Mouse (Mus musculus) liver, embryonic 15.5 days (tissue): ENCODE data around the gene Vps37c. TPM values are rescaled to one million over a fixed set of nuclear protein-coding genes. Genes with fewer than 3 reads are reported as not detected.

ENCODE experiments used
- ATAC-seq: fragments of 200-750 bp; cut with Nextera tagmentation; 2 replicates; pipeline ENCODE4 v1.8.0; 2017; ENCODE audit warnings: moderate number of reproducible peaks, mild to moderate bottlenecking, moderate library complexity; ENCODE audit not compliant: insufficient read depth
- H3K27ac ChIP-seq: fragments of 300-500 bp; sonication (generic); replicated peaks from 2 replicates; pipeline ENCODE4 v1.5.1; 2015; ENCODE audit warnings: mild to moderate bottlenecking, inconsistent platforms
- H3K27me3 ChIP-seq: fragments of 300-500 bp; sonication (generic); 2 replicates; pipeline ENCODE4 v1.6.1; 2015; ENCODE audit warnings: mild to moderate bottlenecking, inconsistent platforms
- H3K36me3 ChIP-seq: fragments of 300-500 bp; sonication (generic); replicated peaks from 2 replicates; pipeline ENCODE4 v1.6.1; 2015; ENCODE audit warnings: moderate library complexity, mild to moderate bottlenecking, inconsistent platforms
- H3K4me1 ChIP-seq: fragments of 300-500 bp; sonication (generic); replicated peaks from 2 replicates; pipeline ENCODE4 v1.6.1; 2015; ENCODE audit warnings: inconsistent platforms
- H3K4me2 ChIP-seq: fragments of 300-500 bp; sonication (generic); 2 replicates; pipeline ENCODE4 v1.6.1; 2015; ENCODE audit warnings: moderate library complexity, mild to moderate bottlenecking, inconsistent platforms
- H3K4me3 ChIP-seq: fragments of 300-500 bp; sonication (generic); replicated peaks from 2 replicates; pipeline ENCODE4 v1.5.1; 2015; ENCODE audit warnings: mild to moderate bottlenecking, inconsistent platforms
- H3K9ac ChIP-seq: fragments of 300-500 bp; sonication (generic); 2 replicates; pipeline ENCODE4 v1.6.1; 2015; ENCODE audit warnings: moderate library complexity, mild to moderate bottlenecking, inconsistent platforms
- H3K9me3 ChIP-seq: fragments of 300-500 bp; sonication (generic); replicated peaks from 2 replicates; pipeline ENCODE4 v1.6.1; 2016; ENCODE audit warnings: inconsistent platforms
- WGBS: fragments of 180-500 bp; shearing (Covaris S2); methylation state at CpG from one replicate; pipeline ENCODE4 v1.1.7; 2015; ENCODE audit warnings: mixed read lengths; ENCODE audit not compliant: insufficient replicate concordance; 5-methylcytosine and 5-hydroxymethylcytosine counted together
- polyA plus RNA-seq: library from polyadenylated mRNA; unstranded; fragments of >200 nt; fragmentation: Nextera tagmentation; extraction: Ambion mirVana; gene quantifications from 2 replicates; pipeline ENCODE4 v1.2.1, GENCODE M21; 2015

Vps37c gene
- polyA plus RNA-seq, 1 experiment from 2014 or later, result 11.4 TPM

- Histone ChIP-seq H3K4me2 (no peak overlapping the region), H3K4me3 (no peak overlapping the region), H3K36me3 (no peaks in the 10 kb centered on the region), H3K9ac (no peak overlapping the region), H3K4me1 (no peaks in the 10 kb centered on the region), H3K27ac (no peak overlapping the region), H3K9me3 (no peaks in the 10 kb centered on the region), H3K27me3 (no peaks in the 10 kb centered on the region)
- no peak for ATAC-seq
- WGBS, result 51% methylated on average over 10 of the region's 10 CpGs
These were observed 41.4 kb downstream of the Vps37c start for GRCm38 (mm10) chr19:10729889-10730288.

GRCm38 (mm10) chr19:10730469-10730868 lies 41.9 kb downstream of the Vps37c start:
- WGBS, result 53% methylated on average over 5 of the region's 5 CpGs
- H3K9me3 ChIP-seq, result no peaks in the 10 kb centered on the region
- H3K27ac ChIP-seq, result no peak overlapping the region
- no peak overlapping the region for H3K4me3 ChIP-seq
- no peaks in the 10 kb centered on the region for H3K36me3 ChIP-seq
- H3K9ac ChIP-seq, result no peak overlapping the region
- no peak for ATAC-seq
- no peaks in the 10 kb centered on the region for H3K27me3 ChIP-seq
- no peaks in the 10 kb centered on the region for H3K4me1 ChIP-seq
- no peak overlapping the region for H3K4me2 ChIP-seq

GRCm38 (mm10) chr19:10731975-10732374 lies 43.4 kb downstream of the Vps37c start:
- Histone ChIP-seq H3K9me3 (no peaks in the 10 kb centered on the region), H3K4me2 (no peak overlapping the region), H3K27me3 (no peaks in the 10 kb centered on the region), H3K9ac (no peak overlapping the region), H3K4me1 (no peaks in the 10 kb centered on the region), H3K27ac (no peak overlapping the region), H3K4me3 (no peak overlapping the region), H3K36me3 (no peaks in the 10 kb centered on the region)
- ATAC-seq, result no peak
- 73% methylated on average over 7 of the region's 7 CpGs for WGBS

GRCm38 (mm10) chr19:10732741-10733140 lies 44.2 kb downstream of the Vps37c start:
- 77% methylated on average over 7 of the region's 7 CpGs for WGBS
- Histone ChIP-seq H3K27me3 (no peaks in the 10 kb centered on the region), H3K4me3 (no peak overlapping the region), H3K27ac (no peak overlapping the region), H3K36me3 (no peaks in the 10 kb centered on the region), H3K9ac (no peak overlapping the region), H3K9me3 (no peaks in the 10 kb centered on the region), H3K4me2 (no peak overlapping the region), H3K4me1 (no peaks in the 10 kb centered on the region)
- ATAC-seq, result no peak

GRCm38 (mm10) chr19:10733501-10734127 lies 45.1 kb downstream of the Vps37c start:
- WGBS, result 62% methylated on average over 10 of the region's 10 CpGs
- Histone ChIP-seq H3K4me2 (no peak overlapping the region), H3K27ac (no peak overlapping the region), H3K9ac (no peak overlapping the region), H3K4me3 (no peak overlapping the region), H3K27me3 (no peaks in the 10 kb centered on the region), H3K9me3 (no peaks in the 10 kb centered on the region), H3K36me3 (no peaks in the 10 kb centered on the region), H3K4me1 (no peaks in the 10 kb centered on the region)
- no peak for ATAC-seq

GRCm38 (mm10) chr19:10734554-10734953 lies 46.0 kb downstream of the Vps37c start:
- no peaks in the 10 kb centered on the region for H3K4me1 ChIP-seq
- no peak overlapping the region for H3K4me3 ChIP-seq
- 68% methylated on average over 7 of the region's 7 CpGs for WGBS
- no peaks in the 10 kb centered on the region for H3K36me3 ChIP-seq
- no peaks in the 10 kb centered on the region for H3K9me3 ChIP-seq
- H3K4me2 ChIP-seq, result no peak overlapping the region
- no peaks in the 10 kb centered on the region for H3K27me3 ChIP-seq
- no peak overlapping the region for H3K27ac ChIP-seq
- no peak overlapping the region for H3K9ac ChIP-seq
- ATAC-seq, result no peak

GRCm38 (mm10) chr19:10735061-10735460 lies 46.5 kb downstream of the Vps37c start:
- H3K4me1 ChIP-seq, result no peaks in the 10 kb centered on the region
- no peaks in the 10 kb centered on the region for H3K36me3 ChIP-seq
- H3K27me3 ChIP-seq, result no peaks in the 10 kb centered on the region
- no peak for ATAC-seq
- no peak overlapping the region for H3K27ac ChIP-seq
- no peaks in the 10 kb centered on the region for H3K9me3 ChIP-seq
- H3K4me3 ChIP-seq, result no peak overlapping the region
- H3K9ac ChIP-seq, result no peak overlapping the region
- 67% methylated on average over 3 of the region's 3 CpGs for WGBS
- H3K4me2 ChIP-seq, result no peak overlapping the region

- H3K27me3 ChIP-seq, result no peaks in the 10 kb centered on the region
- no peak overlapping the region for H3K9ac ChIP-seq
- 75% methylated on average over 7 of the region's 7 CpGs for WGBS
- no peaks in the 10 kb centered on the region for H3K36me3 ChIP-seq
- no peaks in the 10 kb centered on the region for H3K9me3 ChIP-seq
- H3K4me2 ChIP-seq, result no peak overlapping the region
- no peak overlapping the region for H3K4me3 ChIP-seq
- ATAC-seq, result no peak
- no peaks in the 10 kb centered on the region; the same call in 1 of the 2 replicates for H3K4me1 ChIP-seq
- H3K27ac ChIP-seq, result no peak overlapping the region
These were observed 47.3 kb downstream of the Vps37c start for GRCm38 (mm10) chr19:10735861-10736260.

GRCm38 (mm10) chr19:10738038-10738437 lies 49.5 kb downstream of the Vps37c start:
- Histone ChIP-seq H3K4me2 (no peak overlapping the region), H3K4me1 (no peaks in the 10 kb centered on the region; the same call in 1 of the 2 replicates), H3K27ac (no peak overlapping the region), H3K9ac (no peak overlapping the region), H3K4me3 (no peak overlapping the region), H3K36me3 (no peaks in the 10 kb centered on the region), H3K27me3 (no peaks in the 10 kb centered on the region), H3K9me3 (no peaks in the 10 kb centered on the region)
- no peak for ATAC-seq
- 80% methylated on average over 6 of the region's 6 CpGs for WGBS

- WGBS, result 30% methylated on average over 4 of the region's 4 CpGs
- Histone ChIP-seq H3K27ac (no peak within 1 kb of the TSS), H3K9ac (no peak within 1 kb of the TSS), H3K27me3 (no peaks in the 10 kb centered on the region), H3K4me1 (no peaks in the 10 kb centered on the region; the same call in 1 of the 2 replicates), H3K4me2 (no peak within 1 kb of the TSS), H3K36me3 (no peaks in the 10 kb centered on the region), H3K9me3 (no peaks in the 10 kb centered on the region), H3K4me3 (no peak within 1 kb of the TSS)
- ATAC-seq, result no peak; the same call in 1 of the 2 replicates
These were observed 50.3 kb downstream of the Vps37c start, which contains the start of gene Cd5 for GRCm38 (mm10) chr19:10738811-10739210. Cd5 (minus strand) TSS chr19:10739002.

GRCm38 (mm10) chr19:10739916-10740315 lies 51.4 kb downstream of the Vps37c start:
- Histone ChIP-seq H3K9me3 (no peaks in the 10 kb centered on the region), H3K36me3 (no peaks in the 10 kb centered on the region), H3K27ac (no peak overlapping the region), H3K27me3 (no peaks in the 10 kb centered on the region), H3K4me1 (no peaks in the 10 kb centered on the region; the same call in 1 of the 2 replicates), H3K9ac (no peak overlapping the region), H3K4me2 (no peak overlapping the region), H3K4me3 (no peak overlapping the region)
- WGBS, result 73% methylated on average over 4 of the region's 4 CpGs
- no peak for ATAC-seq
